Mouse (Mus musculus): ENCODE data around the gene Apbb2. TPM values are rescaled to one million over a fixed set of nuclear protein-coding genes. Genes with fewer than 3 reads are reported as not detected.

Apbb2 gene
- polyA plus RNA-seq, 1 experiment from 2014 or later: 52.6 TPM

DNA sequence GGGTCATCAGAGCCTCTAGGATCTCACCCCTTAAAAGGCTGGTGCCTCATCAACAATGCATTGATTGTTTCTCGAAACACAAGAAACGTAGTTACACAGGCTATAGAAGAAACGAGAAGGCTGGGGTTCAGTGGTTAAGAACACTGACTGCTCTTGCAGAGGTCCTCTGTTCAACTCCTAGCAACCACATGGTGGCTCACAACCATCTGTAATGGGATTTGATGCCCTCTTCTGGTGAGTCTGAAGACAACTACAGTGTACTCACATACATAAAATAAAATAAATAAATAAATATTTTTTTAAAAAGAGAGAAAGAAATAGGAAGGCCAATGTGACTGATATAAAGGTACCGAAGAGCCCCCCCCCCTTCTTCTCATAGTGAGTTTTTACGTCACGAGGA is 228.0 kb downstream of the Apbb2 start:
- Histone ChIP-seq H3K4me1 (ENCODE audit: control insufficient read depth, insufficient read depth, low read length) (no peaks in the 10 kb centered on the region), H3K4me2 (ENCODE audit: low read depth) (no peak overlapping the region), H3K27me3 (ENCODE audit: control insufficient read depth, insufficient read depth, low read length) (no peaks in the 10 kb centered on the region), H3K27ac (ENCODE audit: low read depth, low read length) (no peak overlapping the region), H3K9ac (ENCODE audit: low read length) (no peak overlapping the region), H3K36me3 (ENCODE audit: control insufficient read depth, insufficient read depth, low read length) (no peaks in the 10 kb centered on the region), H3K9me3 (ENCODE audit: control insufficient read depth, low read length) (no peaks in the 10 kb centered on the region), H3K4me3 (ENCODE audit: low read depth, low read length) (no peak overlapping the region)
- 69% methylated on average over 6 of the region's 6 CpGs for WGBS
- ATAC-seq (ENCODE audit: insufficient read depth, low FRiP score, low TSS enrichment) (no peak), DNase-seq (ENCODE audit: low spot score) (no peak)

GRCm38 (mm10) chr5:66387481-66387880 is 231.1 kb downstream of the Apbb2 start:
- Histone ChIP-seq H3K4me2 (ENCODE audit: low read depth) (no peak overlapping the region), H3K4me1 (ENCODE audit: control insufficient read depth, insufficient read depth, low read length) (no peaks in the 10 kb centered on the region), H3K4me3 (ENCODE audit: low read depth, low read length) (no peak overlapping the region), H3K27me3 (ENCODE audit: control insufficient read depth, insufficient read depth, low read length) (no peaks in the 10 kb centered on the region), H3K36me3 (ENCODE audit: control insufficient read depth, insufficient read depth, low read length) (no peaks in the 10 kb centered on the region), H3K27ac (ENCODE audit: low read depth, low read length) (0 out of 2 replicates have a peak overlapping the region, but pooled peaks have one; percentile 17), H3K9ac (ENCODE audit: low read length) (no peak overlapping the region), H3K9me3 (ENCODE audit: control insufficient read depth, low read length) (no peaks in the 10 kb centered on the region)
- no peak for ATAC-seq (ENCODE audit: insufficient read depth, low FRiP score, low TSS enrichment)
- no peak for DNase-seq (ENCODE audit: low spot score)
- WGBS: 68% methylated on average over 8 of the region's 8 CpGs

DNA sequence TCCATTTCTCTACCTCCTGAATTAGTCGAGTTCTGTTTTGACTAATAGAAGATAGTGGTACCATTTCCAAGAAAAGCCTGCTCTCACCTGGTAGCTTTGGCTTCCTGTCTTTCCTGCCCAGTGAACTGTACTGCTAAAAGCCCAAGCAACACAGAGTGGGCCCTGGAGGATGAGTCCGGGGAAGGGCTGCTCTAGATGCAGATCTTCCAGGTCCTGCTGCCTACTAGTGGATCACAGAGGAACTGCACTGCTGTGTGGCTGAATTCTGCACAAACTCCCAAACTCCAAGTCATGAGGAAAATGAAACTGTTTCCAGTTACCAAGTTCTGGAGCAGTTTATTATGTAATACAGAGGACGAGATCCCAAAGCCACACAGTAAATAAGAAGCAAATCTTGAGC is 232.9 kb downstream of the Apbb2 start:
- H3K4me1 ChIP-seq (ENCODE audit: control insufficient read depth, insufficient read depth, low read length): no peaks in the 10 kb centered on the region
- ATAC-seq (ENCODE audit: insufficient read depth, low FRiP score, low TSS enrichment) (no peak), DNase-seq (ENCODE audit: low spot score) (peak; percentile 61)
- no peaks in the 10 kb centered on the region for H3K9me3 ChIP-seq (ENCODE audit: control insufficient read depth, low read length)
- no peak overlapping the region for H3K4me3 ChIP-seq (ENCODE audit: low read depth, low read length)
- 43% methylated on average over 3 of the region's 3 CpGs for WGBS
- no peaks in the 10 kb centered on the region for H3K27me3 ChIP-seq (ENCODE audit: control insufficient read depth, insufficient read depth, low read length)
- no peak overlapping the region for H3K4me2 ChIP-seq (ENCODE audit: low read depth)
- no peak overlapping the region for H3K9ac ChIP-seq (ENCODE audit: low read length)
- no peak overlapping the region for H3K27ac ChIP-seq (ENCODE audit: low read depth, low read length)
- H3K36me3 ChIP-seq (ENCODE audit: control insufficient read depth, insufficient read depth, low read length): no peaks in the 10 kb centered on the region

DNA sequence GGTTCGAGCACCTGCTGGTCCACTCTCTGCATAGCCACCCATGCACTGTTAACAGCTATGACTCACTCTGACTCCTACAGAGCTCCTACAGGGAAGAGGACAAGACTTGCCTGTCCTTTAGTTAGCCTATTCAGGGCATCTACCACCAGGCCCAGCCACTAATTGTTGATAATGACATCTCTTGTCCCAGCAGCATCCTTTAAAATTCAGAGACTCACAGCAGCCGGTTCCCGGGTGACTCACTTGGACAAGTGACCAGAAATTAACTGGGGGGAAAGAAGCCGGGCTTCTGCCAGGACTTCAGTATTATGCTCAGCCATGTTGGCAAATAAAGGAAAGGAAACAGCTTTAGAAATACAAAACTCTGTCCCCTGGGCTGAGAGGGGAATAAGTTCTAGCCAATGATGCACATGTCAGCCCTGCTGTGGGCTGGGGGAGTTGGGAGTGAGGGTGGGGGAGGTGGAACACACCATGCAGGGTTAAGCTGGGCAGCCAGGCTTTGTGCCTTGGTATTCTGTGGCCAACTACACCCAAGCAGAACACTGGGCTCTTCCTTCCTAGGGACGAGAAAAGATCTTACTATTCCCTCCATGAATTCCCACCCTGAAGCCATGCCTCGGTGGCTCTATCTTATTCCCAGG is 233.7 kb downstream of the Apbb2 start:
- Histone ChIP-seq H3K36me3 (ENCODE audit: control insufficient read depth, insufficient read depth, low read length) (no peaks in the 10 kb centered on the region), H3K27ac (ENCODE audit: low read depth, low read length) (no peak overlapping the region), H3K4me3 (ENCODE audit: low read depth, low read length) (no peak overlapping the region), H3K4me2 (ENCODE audit: low read depth) (no peak overlapping the region), H3K9ac (ENCODE audit: low read length) (no peak overlapping the region), H3K27me3 (ENCODE audit: control insufficient read depth, insufficient read depth, low read length) (no peaks in the 10 kb centered on the region), H3K9me3 (ENCODE audit: control insufficient read depth, low read length) (no peaks in the 10 kb centered on the region), H3K4me1 (ENCODE audit: control insufficient read depth, insufficient read depth, low read length) (no peaks in the 10 kb centered on the region)
- no peak for ATAC-seq (ENCODE audit: insufficient read depth, low FRiP score, low TSS enrichment)
- no peak for DNase-seq (ENCODE audit: low spot score)
- WGBS: 91% methylated on average over 6 of the region's 6 CpGs

DNA sequence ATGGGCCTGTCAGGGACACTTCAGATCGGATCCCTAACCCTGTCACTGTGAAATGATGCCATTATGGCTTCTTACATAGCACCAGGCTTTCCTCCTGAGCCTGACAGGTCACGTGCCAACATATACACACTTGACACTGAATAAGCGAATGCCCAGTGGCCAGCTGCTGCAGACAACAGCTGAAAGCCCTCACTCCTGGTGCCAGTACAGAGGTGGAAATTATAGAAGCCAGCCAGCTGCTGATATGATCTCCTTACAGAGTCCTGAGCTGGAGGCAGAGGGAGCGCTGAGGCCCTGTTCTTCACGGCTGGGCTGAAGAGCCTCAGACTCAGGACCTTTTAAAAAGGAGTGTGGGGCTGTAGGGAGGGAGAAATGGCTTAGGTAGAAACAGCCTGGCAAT is 234.5 kb downstream of the Apbb2 start:
- Histone ChIP-seq H3K9ac (ENCODE audit: low read length) (no peak overlapping the region), H3K4me1 (ENCODE audit: control insufficient read depth, insufficient read depth, low read length) (no peaks in the 10 kb centered on the region), H3K4me3 (ENCODE audit: low read depth, low read length) (no peak overlapping the region), H3K27me3 (ENCODE audit: control insufficient read depth, insufficient read depth, low read length) (no peaks in the 10 kb centered on the region), H3K27ac (ENCODE audit: low read depth, low read length) (no peak overlapping the region), H3K4me2 (ENCODE audit: low read depth) (no peak overlapping the region), H3K36me3 (ENCODE audit: control insufficient read depth, insufficient read depth, low read length) (no peaks in the 10 kb centered on the region), H3K9me3 (ENCODE audit: control insufficient read depth, low read length) (no peaks in the 10 kb centered on the region)
- DNase-seq (ENCODE audit: low spot score) (no peak), ATAC-seq (ENCODE audit: insufficient read depth, low FRiP score, low TSS enrichment) (no peak)
- 86% methylated on average over 5 of the region's 5 CpGs for WGBS

GRCm38 (mm10) chr5:66382111-66382510 is 236.5 kb downstream of the Apbb2 start:
- H3K36me3 ChIP-seq (ENCODE audit: control insufficient read depth, insufficient read depth, low read length): no peaks in the 10 kb centered on the region
- H3K27me3 ChIP-seq (ENCODE audit: control insufficient read depth, insufficient read depth, low read length): no peaks in the 10 kb centered on the region
- no peaks in the 10 kb centered on the region for H3K4me1 ChIP-seq (ENCODE audit: control insufficient read depth, insufficient read depth, low read length)
- H3K4me2 ChIP-seq (ENCODE audit: low read depth): no peak overlapping the region
- no peak overlapping the region for H3K9ac ChIP-seq (ENCODE audit: low read length)
- H3K9me3 ChIP-seq (ENCODE audit: control insufficient read depth, low read length): no peaks in the 10 kb centered on the region
- WGBS: 70% methylated on average over 1 of the region's 1 CpGs
- H3K27ac ChIP-seq (ENCODE audit: low read depth, low read length): no peak overlapping the region
- DNase-seq (ENCODE audit: low spot score) (no peak), ATAC-seq (ENCODE audit: insufficient read depth, low FRiP score, low TSS enrichment) (no peak)
- H3K4me3 ChIP-seq (ENCODE audit: low read depth, low read length): no peak overlapping the region

DNA sequence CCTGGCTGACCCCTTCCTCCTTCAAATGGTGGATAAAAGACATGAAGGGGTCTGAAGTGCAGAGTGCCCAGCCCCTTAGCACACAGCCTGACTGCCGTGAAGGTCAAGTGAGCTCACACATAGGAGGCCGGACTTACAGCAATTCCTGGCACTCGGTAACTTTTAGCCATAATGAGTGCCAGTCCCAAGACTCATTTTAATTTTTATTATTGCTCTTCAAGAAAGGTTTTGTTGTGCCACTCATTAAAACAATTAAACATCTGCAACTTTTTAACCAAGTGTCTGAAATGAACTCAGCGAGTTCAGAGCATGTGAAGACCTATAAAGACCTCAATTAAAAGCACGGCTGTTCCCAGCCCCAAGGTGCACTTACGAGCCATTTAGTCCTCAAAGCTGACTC is 239.6 kb downstream of the Apbb2 start:
- no peaks in the 10 kb centered on the region for H3K9me3 ChIP-seq (ENCODE audit: control insufficient read depth, low read length)
- H3K36me3 ChIP-seq (ENCODE audit: control insufficient read depth, insufficient read depth, low read length): no peaks in the 10 kb centered on the region
- DNase-seq (ENCODE audit: low spot score) (no peak), ATAC-seq (ENCODE audit: insufficient read depth, low FRiP score, low TSS enrichment) (no peak)
- H3K27me3 ChIP-seq (ENCODE audit: control insufficient read depth, insufficient read depth, low read length): no peaks in the 10 kb centered on the region
- no peak overlapping the region for H3K9ac ChIP-seq (ENCODE audit: low read length)
- no peak overlapping the region for H3K4me2 ChIP-seq (ENCODE audit: low read depth)
- H3K27ac ChIP-seq (ENCODE audit: low read depth, low read length): no peak overlapping the region
- H3K4me1 ChIP-seq (ENCODE audit: control insufficient read depth, insufficient read depth, low read length): no peaks in the 10 kb centered on the region
- H3K4me3 ChIP-seq (ENCODE audit: low read depth, low read length): no peak overlapping the region
- WGBS: 86% methylated on average over 6 of the region's 6 CpGs

DNA sequence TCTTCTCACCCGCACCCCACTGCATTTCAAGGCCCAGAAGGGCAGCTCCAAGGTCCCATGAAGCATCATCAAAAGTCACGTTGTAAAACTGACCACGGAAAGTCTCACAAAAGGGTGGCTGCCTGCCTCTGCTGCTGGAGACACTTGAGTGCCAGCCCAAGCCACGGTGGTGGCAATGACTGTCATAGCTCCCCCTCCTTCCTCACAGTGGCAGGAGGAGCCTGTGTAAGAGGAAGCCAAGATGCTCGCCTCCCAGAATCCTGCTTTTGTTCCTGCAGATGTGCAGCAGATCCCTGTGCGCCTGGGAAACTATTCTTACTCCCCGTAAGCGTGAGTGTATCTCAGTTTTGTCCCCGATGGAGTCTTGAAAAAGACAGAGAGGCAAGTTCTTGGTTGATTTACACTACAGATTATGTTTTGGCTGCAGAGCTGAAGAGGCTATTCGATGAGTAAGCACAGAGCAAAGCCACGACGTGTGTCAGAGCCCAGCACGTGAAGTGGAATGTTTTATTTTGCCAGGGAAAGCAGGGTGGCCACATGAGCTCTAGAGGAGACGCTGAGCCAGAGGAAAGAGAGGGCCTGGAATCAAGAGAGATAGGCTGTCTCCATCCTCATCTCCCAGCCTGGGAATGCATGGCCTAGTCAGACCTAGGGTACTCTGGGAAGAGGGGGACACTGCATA is 241.9 kb downstream of the Apbb2 start:
- peaks cover 5% of the 10 kb centered on the region; the same call in 1 of the 2 replicates for H3K4me1 ChIP-seq (ENCODE audit: control insufficient read depth, insufficient read depth, low read length)
- ATAC-seq (ENCODE audit: insufficient read depth, low FRiP score, low TSS enrichment) (no peak), DNase-seq (ENCODE audit: low spot score) (no peak)
- H3K9me3 ChIP-seq (ENCODE audit: control insufficient read depth, low read length): no peaks in the 10 kb centered on the region
- no peaks in the 10 kb centered on the region for H3K27me3 ChIP-seq (ENCODE audit: control insufficient read depth, insufficient read depth, low read length)
- WGBS: 78% methylated on average over 14 of the region's 14 CpGs
- no peak overlapping the region for H3K9ac ChIP-seq (ENCODE audit: low read length)
- H3K27ac ChIP-seq (ENCODE audit: low read depth, low read length): no peak overlapping the region
- H3K4me2 ChIP-seq (ENCODE audit: low read depth): no peak overlapping the region
- H3K36me3 ChIP-seq (ENCODE audit: control insufficient read depth, insufficient read depth, low read length): no peaks in the 10 kb centered on the region
- no peak overlapping the region for H3K4me3 ChIP-seq (ENCODE audit: low read depth, low read length)

- ATAC-seq (ENCODE audit: insufficient read depth, low FRiP score, low TSS enrichment) (no peak), DNase-seq (ENCODE audit: low spot score) (no peak)
- Histone ChIP-seq H3K9me3 (ENCODE audit: control insufficient read depth, low read length) (no peaks in the 10 kb centered on the region), H3K36me3 (ENCODE audit: control insufficient read depth, insufficient read depth, low read length) (no peaks in the 10 kb centered on the region), H3K4me3 (ENCODE audit: low read depth, low read length) (no peak overlapping the region), H3K27me3 (ENCODE audit: control insufficient read depth, insufficient read depth, low read length) (no peaks in the 10 kb centered on the region), H3K4me2 (ENCODE audit: low read depth) (no peak overlapping the region), H3K9ac (ENCODE audit: low read length) (no peak overlapping the region), H3K4me1 (ENCODE audit: control insufficient read depth, insufficient read depth, low read length) (peaks cover 5% of the 10 kb centered on the region; the same call in 1 of the 2 replicates), H3K27ac (ENCODE audit: low read depth, low read length) (no peak overlapping the region)
- 96% methylated on average over 4 of the region's 4 CpGs for WGBS
These were observed 244.2 kb downstream of the Apbb2 start for GRCm38 (mm10) chr5:66374413-66374812.

All from neural tube, embryonic 11.5 days (tissue).